Mouse (Mus musculus): ENCODE results near the gene P2ry6. TPM values are rescaled to one million over a fixed set of nuclear protein-coding genes. Genes with fewer than 3 reads are reported as not detected.

The P2ry6 gene
- polyA plus RNA-seq (2014; fragmentation: Nextera tagmentation; extraction: Ambion mirVana), result 1.6 and 2.5 TPM in 2 replicates

- Histone ChIP-seq H3K36me3 (ENCODE audit: control insufficient read depth, insufficient read depth, low read length) (no peaks in the 10 kb centered on the region), H3K4me2 (ENCODE audit: low read depth, severe bottlenecking) (peak within 1 kb of the TSS; percentile 70), H3K9ac (ENCODE audit: low read length) (peak within 1 kb of the TSS; percentile 9), H3K27me3 (ENCODE audit: control insufficient read depth, insufficient read depth, low read length) (peaks cover 13% of the 10 kb centered on the region), H3K4me3 (ENCODE audit: low read depth, low read length) (peak within 1 kb of the TSS; percentile 39), H3K4me1 (ENCODE audit: control insufficient read depth, insufficient read depth, low read length) (peaks cover 10% of the 10 kb centered on the region; the same call in 1 of the 2 replicates), H3K27ac (replicated peaks; ENCODE audit: low read depth, low read length) (no peak within 1 kb of the TSS), H3K9me3 (ENCODE audit: control insufficient read depth, low read length) (no peaks in the 10 kb centered on the region)
- DNase-seq (ENCODE audit: low spot score) (peak; percentile 55), ATAC-seq (ENCODE audit: insufficient number of reproducible peaks, low FRiP score, low TSS enrichment, low read depth) (peak; percentile 54; the same call in 1 of the 2 replicates)
- 3% methylated on average over 36 of the region's 36 CpGs for WGBS
These were observed at the start of gene P2ry6 for GRCm38 (mm10) chr7:100974135-100974903. P2ry6 (minus strand) TSS chr7:100974649.

DNA sequence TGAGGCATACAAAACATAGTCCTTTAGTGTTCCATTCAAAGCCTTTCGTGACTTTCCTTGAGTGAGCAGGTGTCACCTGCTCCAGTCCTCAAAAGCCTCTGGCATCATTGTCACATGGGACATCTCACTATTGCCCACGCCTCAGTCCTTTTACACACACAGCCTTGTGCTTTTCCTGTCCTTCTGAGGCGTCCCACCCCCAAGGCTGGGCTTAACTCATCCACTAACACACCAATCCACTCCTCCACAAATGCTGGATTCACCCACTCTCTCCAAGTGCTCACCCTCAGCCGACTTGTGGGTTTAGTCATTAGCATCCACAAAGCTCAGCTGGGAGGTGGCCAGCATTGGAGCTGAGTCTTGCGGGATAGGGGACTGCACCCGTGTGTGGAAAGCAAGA, 43.0 kb upstream of the P2ry6 start:
- H3K4me2 ChIP-seq (ENCODE audit: low read depth, severe bottlenecking), result no peak overlapping the region
- H3K9me3 ChIP-seq (ENCODE audit: control insufficient read depth, low read length), result no peaks in the 10 kb centered on the region
- 60% methylated on average over 6 of the region's 6 CpGs for WGBS
- no peak overlapping the region for H3K27ac ChIP-seq (replicated peaks; ENCODE audit: low read depth, low read length)
- H3K4me1 ChIP-seq (ENCODE audit: control insufficient read depth, insufficient read depth, low read length), result 0 out of 2 replicates have a peak, but pooled peaks cover 3% of the 10 kb centered on the region
- no peak overlapping the region for H3K4me3 ChIP-seq (ENCODE audit: low read depth, low read length)
- H3K9ac ChIP-seq (ENCODE audit: low read length), result no peak overlapping the region
- H3K27me3 ChIP-seq (ENCODE audit: control insufficient read depth, insufficient read depth, low read length), result peaks cover 10% of the 10 kb centered on the region
- ATAC-seq (ENCODE audit: insufficient number of reproducible peaks, low FRiP score, low TSS enrichment, low read depth), result no peak
- H3K36me3 ChIP-seq (ENCODE audit: control insufficient read depth, insufficient read depth, low read length), result no peaks in the 10 kb centered on the region
- DNase-seq (ENCODE audit: low spot score), result no peak

- H3K36me3 ChIP-seq (ENCODE audit: control insufficient read depth, insufficient read depth, low read length), result no peaks in the 10 kb centered on the region
- no peak overlapping the region for H3K9ac ChIP-seq (ENCODE audit: low read length)
- no peak for DNase-seq (ENCODE audit: low spot score)
- no peaks in the 10 kb centered on the region for H3K9me3 ChIP-seq (ENCODE audit: control insufficient read depth, low read length)
- no peak overlapping the region for H3K4me2 ChIP-seq (ENCODE audit: low read depth, severe bottlenecking)
- no peak overlapping the region for H3K27ac ChIP-seq (replicated peaks; ENCODE audit: low read depth, low read length)
- no peak for ATAC-seq (ENCODE audit: insufficient number of reproducible peaks, low FRiP score, low TSS enrichment, low read depth)
- 85% methylated on average over 7 of the region's 7 CpGs for WGBS
- 0 out of 2 replicates have a peak, but pooled peaks cover 6% of the 10 kb centered on the region for H3K4me1 ChIP-seq (ENCODE audit: control insufficient read depth, insufficient read depth, low read length)
- H3K4me3 ChIP-seq (ENCODE audit: low read depth, low read length), result no peak overlapping the region
- H3K27me3 ChIP-seq (ENCODE audit: control insufficient read depth, insufficient read depth, low read length), result peaks cover 15% of the 10 kb centered on the region
These were observed 42.6 kb upstream of the P2ry6 start for GRCm38 (mm10) chr7:101017021-101017461.

DNA sequence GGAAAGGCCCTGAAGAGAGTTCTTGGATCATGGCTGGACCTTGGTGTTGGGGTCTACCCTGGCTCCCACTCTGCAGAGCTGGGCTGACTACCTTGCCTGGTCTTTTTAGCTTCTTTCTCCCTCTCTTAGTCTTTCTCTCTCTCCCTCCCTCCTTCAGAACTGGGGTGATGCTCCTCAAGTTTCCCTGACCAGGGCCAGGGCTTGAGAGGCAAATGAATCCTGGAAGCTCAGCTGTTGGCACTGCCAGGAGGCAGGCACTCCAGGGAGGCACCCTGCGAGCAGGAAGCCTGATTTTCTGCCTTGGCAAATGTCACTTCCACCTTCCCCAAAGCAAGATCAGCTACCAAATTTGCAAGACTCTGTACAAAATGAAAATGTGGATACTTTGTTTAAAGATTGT, 40.5 kb upstream of the P2ry6 start:
- no peak overlapping the region for H3K9ac ChIP-seq (ENCODE audit: low read length)
- H3K27ac ChIP-seq (replicated peaks; ENCODE audit: low read depth, low read length), result no peak overlapping the region
- H3K9me3 ChIP-seq (ENCODE audit: control insufficient read depth, low read length), result no peaks in the 10 kb centered on the region
- no peak overlapping the region for H3K4me2 ChIP-seq (ENCODE audit: low read depth, severe bottlenecking)
- H3K27me3 ChIP-seq (ENCODE audit: control insufficient read depth, insufficient read depth, low read length), result peaks cover 28% of the 10 kb centered on the region
- no peaks in the 10 kb centered on the region for H3K36me3 ChIP-seq (ENCODE audit: control insufficient read depth, insufficient read depth, low read length)
- no peak overlapping the region for H3K4me3 ChIP-seq (ENCODE audit: low read depth, low read length)
- WGBS, result 75% methylated on average over 1 of the region's 1 CpGs
- DNase-seq (ENCODE audit: low spot score), result no peak
- ATAC-seq (ENCODE audit: insufficient number of reproducible peaks, low FRiP score, low TSS enrichment, low read depth), result no peak
- 0 out of 2 replicates have a peak, but pooled peaks cover 11% of the 10 kb centered on the region for H3K4me1 ChIP-seq (ENCODE audit: control insufficient read depth, insufficient read depth, low read length)

- no peak overlapping the region for H3K9ac ChIP-seq (ENCODE audit: low read length)
- no peaks in the 10 kb centered on the region for H3K9me3 ChIP-seq (ENCODE audit: control insufficient read depth, low read length)
- 12% methylated on average over 8 of the region's 9 CpGs for WGBS
- H3K4me3 ChIP-seq (ENCODE audit: low read depth, low read length), result no peak overlapping the region
- no peak for DNase-seq (ENCODE audit: low spot score)
- no peak overlapping the region for H3K27ac ChIP-seq (replicated peaks; ENCODE audit: low read depth, low read length)
- H3K4me1 ChIP-seq (ENCODE audit: control insufficient read depth, insufficient read depth, low read length), result 0 out of 2 replicates have a peak, but pooled peaks cover 11% of the 10 kb centered on the region
- ATAC-seq (ENCODE audit: insufficient number of reproducible peaks, low FRiP score, low TSS enrichment, low read depth), result no peak
- peaks cover 28% of the 10 kb centered on the region for H3K27me3 ChIP-seq (ENCODE audit: control insufficient read depth, insufficient read depth, low read length)
- H3K36me3 ChIP-seq (ENCODE audit: control insufficient read depth, insufficient read depth, low read length), result no peaks in the 10 kb centered on the region
- no peak overlapping the region for H3K4me2 ChIP-seq (ENCODE audit: low read depth, severe bottlenecking)
These were observed 39.6 kb upstream of the P2ry6 start for GRCm38 (mm10) chr7:101014041-101014440.

DNA sequence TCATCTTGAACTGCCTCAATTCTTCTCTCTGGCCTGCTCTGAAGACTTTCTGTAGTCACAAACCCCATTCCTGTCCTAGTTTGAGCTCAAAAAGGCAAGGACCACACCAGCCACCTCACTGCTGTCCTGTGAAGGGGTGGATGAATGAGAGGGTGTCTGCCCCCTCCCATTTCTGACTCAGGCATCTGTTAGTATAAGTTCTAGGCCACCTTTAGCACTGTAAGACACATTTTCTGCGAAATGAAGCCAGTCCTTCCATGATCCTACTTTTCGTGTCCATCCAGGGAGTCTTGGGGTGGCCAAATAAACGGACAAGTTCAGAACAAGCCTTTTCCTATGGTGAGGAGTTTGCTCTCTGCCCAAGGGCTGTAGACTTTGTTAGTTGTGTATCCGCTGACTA, 38.1 kb upstream of the P2ry6 start, which contains the start of gene P2ry2:
TSS of gene P2ry2 (minus strand) at position 326 of the 400 bp plus-strand sequence.
- 0 out of 2 replicates have a peak, but pooled peaks cover 11% of the 10 kb centered on the region for H3K4me1 ChIP-seq (ENCODE audit: control insufficient read depth, insufficient read depth, low read length)
- 62% methylated on average over 4 of the region's 4 CpGs for WGBS
- DNase-seq (ENCODE audit: low spot score), result no peak
- no peak within 1 kb of the TSS for H3K27ac ChIP-seq (replicated peaks; ENCODE audit: low read depth, low read length)
- H3K4me2 ChIP-seq (ENCODE audit: low read depth, severe bottlenecking), result peak within 1 kb of the TSS; percentile 85
- H3K27me3 ChIP-seq (ENCODE audit: control insufficient read depth, insufficient read depth, low read length), result peaks cover 28% of the 10 kb centered on the region
- no peak for ATAC-seq (ENCODE audit: insufficient number of reproducible peaks, low FRiP score, low TSS enrichment, low read depth)
- no peaks in the 10 kb centered on the region for H3K9me3 ChIP-seq (ENCODE audit: control insufficient read depth, low read length)
- H3K36me3 ChIP-seq (ENCODE audit: control insufficient read depth, insufficient read depth, low read length), result no peaks in the 10 kb centered on the region
- H3K9ac ChIP-seq (ENCODE audit: low read length), result peak within 1 kb of the TSS; percentile 43; the same call in 1 of the 2 replicates
- peak within 1 kb of the TSS; percentile 48 for H3K4me3 ChIP-seq (ENCODE audit: low read depth, low read length)

GRCm38 (mm10) chr7:101011681-101012367, 37.4 kb upstream of the P2ry6 start:
- H3K27me3 ChIP-seq (ENCODE audit: control insufficient read depth, insufficient read depth, low read length), result peaks cover 28% of the 10 kb centered on the region
- 0 out of 2 replicates have a peak, but pooled peaks cover 11% of the 10 kb centered on the region for H3K4me1 ChIP-seq (ENCODE audit: control insufficient read depth, insufficient read depth, low read length)
- no peak overlapping the region for H3K27ac ChIP-seq (replicated peaks; ENCODE audit: low read depth, low read length)
- WGBS, result under 1% methylated on average over 53 of the region's 53 CpGs
- H3K9ac ChIP-seq (ENCODE audit: low read length), result peak overlapping the region; percentile 43; the same call in 1 of the 2 replicates
- H3K9me3 ChIP-seq (ENCODE audit: control insufficient read depth, low read length), result no peaks in the 10 kb centered on the region
- peak overlapping the region; percentile 48 for H3K4me3 ChIP-seq (ENCODE audit: low read depth, low read length)
- no peaks in the 10 kb centered on the region for H3K36me3 ChIP-seq (ENCODE audit: control insufficient read depth, insufficient read depth, low read length)
- H3K4me2 ChIP-seq (ENCODE audit: low read depth, severe bottlenecking), result peak overlapping the region; percentile 85
- peak; percentile 78 for DNase-seq (ENCODE audit: low spot score)
- ATAC-seq (ENCODE audit: insufficient number of reproducible peaks, low FRiP score, low TSS enrichment, low read depth), result peak; percentile 90

GRCm38 (mm10) chr7:101010741-101011140, 36.3 kb upstream of the P2ry6 start:
- WGBS, result 54% methylated on average over 3 of the region's 3 CpGs
- H3K36me3 ChIP-seq (ENCODE audit: control insufficient read depth, insufficient read depth, low read length), result no peaks in the 10 kb centered on the region
- H3K27ac ChIP-seq (replicated peaks; ENCODE audit: low read depth, low read length), result no peak overlapping the region
- H3K9ac ChIP-seq (ENCODE audit: low read length), result no peak overlapping the region
- H3K4me1 ChIP-seq (ENCODE audit: control insufficient read depth, insufficient read depth, low read length), result 0 out of 2 replicates have a peak, but pooled peaks cover 11% of the 10 kb centered on the region
- H3K4me3 ChIP-seq (ENCODE audit: low read depth, low read length), result no peak overlapping the region
- H3K9me3 ChIP-seq (ENCODE audit: control insufficient read depth, low read length), result no peaks in the 10 kb centered on the region
- H3K4me2 ChIP-seq (ENCODE audit: low read depth, severe bottlenecking), result no peak overlapping the region
- no peak for ATAC-seq (ENCODE audit: insufficient number of reproducible peaks, low FRiP score, low TSS enrichment, low read depth)
- DNase-seq (ENCODE audit: low spot score), result no peak
- peaks cover 28% of the 10 kb centered on the region for H3K27me3 ChIP-seq (ENCODE audit: control insufficient read depth, insufficient read depth, low read length)

Measured in limb, embryonic 11.5 days (tissue).